Mouse (Mus musculus) telencephalon, adult 2 months (tissue): Measurements from ENCODE around the gene Nom1.
"Not testable (repeated sequence)": the region's sequence is repeated elsewhere in the genome, so short reads cannot be mapped to it uniquely, and the experiment has no call there.

Experiments
- DNase-seq: peaks from one replicate; pipeline ENCODE4 v3.0.0-alpha.2; 2011; ENCODE audit warnings: low read depth, low spot score

Gene Nom1

GRCm38 (mm10) chr5:29434228-29434871, at the start of gene Nom1:
Gene Nom1 (plus strand): TSS chr5:29434664.
- peak; percentile 90 for DNase-seq

GRCm38 (mm10) chr5:29387591-29387990, 46.9 kb upstream of the Nom1 start:
- no peak for DNase-seq

- DNase-seq, result no peak
These were observed 46.1 kb upstream of the Nom1 start for GRCm38 (mm10) chr5:29388181-29388943.

- peak; percentile 32 for DNase-seq
These were observed 45.3 kb upstream of the Nom1 start for GRCm38 (mm10) chr5:29388944-29389765.

GRCm38 (mm10) chr5:29398427-29398826, 36.0 kb upstream of the Nom1 start:
- no peak for DNase-seq

- no peak for DNase-seq
These were observed 23.6 kb upstream of the Nom1 start for GRCm38 (mm10) chr5:29410854-29411253.

GRCm38 (mm10) chr5:29413041-29413440, 21.4 kb upstream of the Nom1 start:
- no peak for DNase-seq

GRCm38 (mm10) chr5:29423330-29423729, 11.1 kb upstream of the Nom1 start:
- DNase-seq, result not testable (repeated sequence)

GRCm38 (mm10) chr5:29434872-29435358, 451 bp downstream of the Nom1 start:
- peak; percentile 1 for DNase-seq

- no peak for DNase-seq
These were observed 1.0 kb downstream of the Nom1 start for GRCm38 (mm10) chr5:29435491-29435890.

GRCm38 (mm10) chr5:29436728-29437127, 2.3 kb downstream of the Nom1 start:
- not testable (repeated sequence) for DNase-seq

- no peak for DNase-seq
These were observed 10.8 kb downstream of the Nom1 start for GRCm38 (mm10) chr5:29445275-29445674.

- DNase-seq, result no peak
These were observed 17.9 kb downstream of the Nom1 start for GRCm38 (mm10) chr5:29452352-29452751.

- DNase-seq, result no peak
These were observed 22.6 kb downstream of the Nom1 start for GRCm38 (mm10) chr5:29456895-29457656.

- DNase-seq, result no peak
These were observed 28.7 kb downstream of the Nom1 start for GRCm38 (mm10) chr5:29462943-29463686.

GRCm38 (mm10) chr5:29467489-29468350, 33.3 kb downstream of the Nom1 start:
- DNase-seq, result no peak

- DNase-seq, result no peak
These were observed 34.0 kb downstream of the Nom1 start for GRCm38 (mm10) chr5:29468351-29469065.

- DNase-seq, result no peak
These were observed 35.0 kb downstream of the Nom1 start for GRCm38 (mm10) chr5:29469501-29469900.

GRCm38 (mm10) chr5:29470271-29470670, 35.8 kb downstream of the Nom1 start:
- no peak for DNase-seq
